Mouse (Mus musculus) thymus, adult 2 months (tissue): Measurements from ENCODE around the gene Gzme.

Experiments used
- CTCF ChIP-seq: fragments of 200-500 bp; IDR thresholded peaks from 2 replicates; pipeline ENCODE4 v1.5.1; 2012; ENCODE audit warnings: mild to moderate bottlenecking, control low read depth, low read length, moderate library complexity, borderline replicate concordance; ENCODE audit not compliant: control insufficient read depth, poor library complexity, insufficient read depth; ENCODE audit errors: extremely low read depth
- POLR2A ChIP-seq: fragments of 200-500 bp; IDR thresholded peaks from 2 replicates; pipeline ENCODE4 v1.6.1; 2012; ENCODE audit warnings: mild to moderate bottlenecking, low read length, control low read depth, moderate library complexity; ENCODE audit not compliant: control insufficient read depth, poor library complexity, insufficient read depth; ENCODE audit errors: extremely low read depth

- TF ChIP-seq CTCF (no peak), POLR2A (no peak)
Measured at GRCm38 (mm10) chr14:56128341-56128740, 7.9 kb upstream of the Gzme start.
